Mouse (Mus musculus) inflammation-experienced regulatory T-cells, adult 6 months (primary cell): ENCODE measurements around the gene Gm28308. TPM values are rescaled to one million over a fixed set of nuclear protein-coding genes. Genes with fewer than 3 reads are reported as not detected.

Experiments
- ATAC-seq: one replicate; pipeline ENCODE4 v1.8.0; 2017
- polyA plus RNA-seq, 3 experiments: library from polyadenylated mRNA; unstranded; fragments of 100-300 nt; shearing (Covaris generic); gene quantifications; one replicate each; pipeline ENCODE4 v1.2.1; 2017

Gene Gm28308
- not detected for polyA plus RNA-seq

- peak; percentile 29 for ATAC-seq
Observed at GRCm38 (mm10) chr6:52213119-52213986, at the start of gene Gm28308, which contains the start of gene Hoxa3. TSS of gene Gm28308 (minus strand) at chr6:52213339. TSS of gene Hoxa3 (minus strand) at chr6:52213336.

GRCm38 (mm10) chr6:52262463-52263320 is 49.6 kb upstream of the Gm28308 start:
- no peak for ATAC-seq

GRCm38 (mm10) chr6:52261751-52262462 is 48.8 kb upstream of the Gm28308 start:
- no peak for ATAC-seq

- no peak for ATAC-seq
Observed at GRCm38 (mm10) chr6:52260654-52261575, 47.8 kb upstream of the Gm28308 start, which contains the start of gene Hoxa13. TSS of gene Hoxa13 (minus strand) at chr6:52260880.

GRCm38 (mm10) chr6:52259811-52260261 is 46.7 kb upstream of the Gm28308 start:
- ATAC-seq = no peak

- no peak for ATAC-seq
Observed at GRCm38 (mm10) chr6:52259081-52259790, 46.1 kb upstream of the Gm28308 start.

- ATAC-seq = peak; percentile 47
Observed at GRCm38 (mm10) chr6:52256956-52257355, 43.8 kb upstream of the Gm28308 start.

GRCm38 (mm10) chr6:52253511-52254500 is 40.7 kb upstream of the Gm28308 start:
- no peak for ATAC-seq

- ATAC-seq = no peak
Observed at GRCm38 (mm10) chr6:52252775-52253376, 39.7 kb upstream of the Gm28308 start.

- ATAC-seq = no peak
Observed at GRCm38 (mm10) chr6:52252016-52252774, 39.1 kb upstream of the Gm28308 start.

- ATAC-seq = no peak
Observed at GRCm38 (mm10) chr6:52251177-52251879, 38.2 kb upstream of the Gm28308 start.

- no peak for ATAC-seq
Observed at GRCm38 (mm10) chr6:52249826-52250225, 36.7 kb upstream of the Gm28308 start.

- ATAC-seq = no peak
Observed at GRCm38 (mm10) chr6:52249415-52249738, 36.2 kb upstream of the Gm28308 start.

- peak; percentile 22 for ATAC-seq
Observed at GRCm38 (mm10) chr6:52248638-52249414, 35.7 kb upstream of the Gm28308 start.

GRCm38 (mm10) chr6:52247766-52248637 is 34.9 kb upstream of the Gm28308 start:
- no peak for ATAC-seq

GRCm38 (mm10) chr6:52246916-52247315 is 33.8 kb upstream of the Gm28308 start:
- ATAC-seq = no peak
